Mouse (Mus musculus) lung, postnatal 36 days (tissue): ENCODE results near the gene 4930556J24Rik.
"Not testable (repeated sequence)": the region's sequence is repeated elsewhere in the genome, so short reads cannot be mapped to it uniquely, and the experiment has no call there.

ENCODE experiments used
- DNase-seq: peaks from one replicate; pipeline ENCODE4 v3.0.0; 2022; ENCODE audit warnings: mixed read lengths

4930556J24Rik gene

DNA sequence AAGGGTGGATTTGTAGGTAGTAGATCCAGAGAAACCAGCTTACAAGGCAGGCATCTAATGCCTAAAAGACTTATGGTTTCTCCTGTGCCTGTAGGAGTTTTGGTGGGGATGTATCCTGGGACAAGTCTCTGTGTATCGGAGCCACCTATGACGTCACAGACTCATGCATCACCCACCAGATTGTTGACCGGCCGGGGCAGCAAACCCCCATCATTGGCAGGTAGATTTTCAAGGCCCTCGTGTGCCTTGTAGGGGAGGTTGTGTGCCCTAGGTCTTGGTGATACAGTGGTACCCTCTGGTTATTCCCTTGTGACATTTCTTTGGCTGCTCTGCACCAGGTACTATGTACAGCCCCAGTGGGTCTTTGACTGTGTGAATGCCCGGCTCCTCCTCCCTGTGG lies at the start of gene 4930556J24Rik:
Gene 4930556J24Rik (minus strand): TSS at position 101 of the 400 bp plus-strand sequence.
- DNase-seq, result no peak

DNA sequence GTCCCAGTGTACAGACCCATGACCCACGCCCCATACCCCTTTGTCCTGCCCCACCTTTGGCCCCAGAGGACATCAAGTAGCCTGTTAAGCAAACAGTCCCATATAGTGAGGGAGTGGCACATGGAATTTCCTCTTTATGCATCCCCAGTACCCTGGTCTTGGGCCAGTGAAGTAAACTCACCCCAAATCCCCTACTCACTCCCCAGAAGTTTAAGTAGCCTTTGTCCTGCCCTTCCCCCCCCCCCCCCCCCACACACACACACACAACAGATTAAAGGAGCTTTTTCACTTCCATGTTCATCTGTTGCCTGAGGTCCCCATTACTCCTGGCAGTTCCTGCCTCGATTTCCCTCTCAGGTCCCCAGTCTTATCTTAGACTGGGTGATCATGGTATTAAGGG lies 46.7 kb upstream of the 4930556J24Rik start:
- no peak for DNase-seq

DNA sequence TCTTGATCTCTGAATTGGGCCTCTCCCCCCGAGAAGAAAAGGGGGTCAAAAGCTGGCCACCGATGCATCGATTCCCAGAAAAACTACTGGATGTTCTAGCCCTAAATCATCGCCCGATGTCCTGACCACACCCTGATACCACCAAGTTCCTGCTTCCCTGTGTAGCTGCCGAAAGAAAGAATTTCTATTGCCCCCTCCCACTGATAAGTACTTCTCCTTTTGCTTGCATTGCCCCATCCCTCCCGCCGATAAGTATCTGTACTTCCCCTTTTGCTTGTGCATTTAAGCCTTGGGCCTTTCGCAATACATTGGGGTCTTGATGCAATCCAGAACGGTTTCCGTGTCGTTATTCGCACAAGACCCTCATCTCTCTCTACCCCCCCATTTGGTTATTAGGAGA lies 45.5 kb upstream of the 4930556J24Rik start:
- not testable (repeated sequence) for DNase-seq

DNA sequence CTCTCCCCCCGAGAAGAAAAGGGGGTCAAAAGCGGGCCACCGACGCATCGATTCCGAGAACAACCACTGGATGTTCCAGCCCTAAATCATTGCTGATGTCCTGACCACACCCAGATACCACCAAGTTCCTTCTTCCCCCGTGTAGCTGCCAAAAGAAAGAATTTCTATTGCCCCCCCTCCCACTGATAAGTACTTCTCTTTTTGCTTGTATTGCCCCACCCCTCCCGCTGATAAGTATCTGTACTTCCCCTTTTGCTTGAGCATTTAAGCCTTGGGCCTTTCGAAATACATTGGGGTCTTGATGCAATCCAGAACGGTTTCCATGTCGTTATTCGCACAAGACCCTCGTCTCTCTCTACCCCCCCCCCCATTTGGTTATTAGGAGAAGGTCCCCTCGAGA lies 39.2 kb upstream of the 4930556J24Rik start:
- not testable (repeated sequence) for DNase-seq

- no peak for DNase-seq
These were observed 36.0 kb upstream of the 4930556J24Rik start for GRCm38 (mm10) chr11:4012616-4013015.

GRCm38 (mm10) chr11:4006462-4006861 lies 29.9 kb upstream of the 4930556J24Rik start:
- no peak for DNase-seq

DNA sequence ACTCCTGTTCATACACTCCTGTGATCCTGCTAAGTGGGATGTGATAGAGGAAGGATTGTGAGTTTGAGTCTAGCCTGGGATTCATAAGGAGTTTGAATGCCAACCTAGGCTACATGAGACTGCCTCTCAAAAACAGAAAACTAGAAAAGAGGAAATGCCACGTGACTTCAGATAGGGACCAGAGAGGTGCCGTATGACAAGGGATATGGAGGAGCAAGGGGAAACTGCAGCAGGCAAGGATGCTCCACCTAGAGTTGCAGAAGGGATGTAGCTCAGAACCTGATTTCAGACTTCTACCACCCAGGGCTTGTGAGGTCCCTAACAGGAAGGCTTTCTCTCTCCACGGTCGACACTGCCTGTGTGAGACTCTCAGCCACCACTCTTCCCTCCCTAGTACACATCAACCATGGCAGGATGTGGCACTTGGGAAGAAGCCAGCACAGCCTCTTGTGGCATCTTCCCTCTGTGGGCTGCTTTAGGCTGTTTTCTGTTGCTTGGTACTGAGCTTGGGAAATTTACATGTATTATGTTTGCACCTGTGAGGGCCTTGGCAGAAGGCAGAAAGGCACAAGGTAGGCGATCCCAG lies 28.7 kb upstream of the 4930556J24Rik start:
- no peak for DNase-seq

DNA sequence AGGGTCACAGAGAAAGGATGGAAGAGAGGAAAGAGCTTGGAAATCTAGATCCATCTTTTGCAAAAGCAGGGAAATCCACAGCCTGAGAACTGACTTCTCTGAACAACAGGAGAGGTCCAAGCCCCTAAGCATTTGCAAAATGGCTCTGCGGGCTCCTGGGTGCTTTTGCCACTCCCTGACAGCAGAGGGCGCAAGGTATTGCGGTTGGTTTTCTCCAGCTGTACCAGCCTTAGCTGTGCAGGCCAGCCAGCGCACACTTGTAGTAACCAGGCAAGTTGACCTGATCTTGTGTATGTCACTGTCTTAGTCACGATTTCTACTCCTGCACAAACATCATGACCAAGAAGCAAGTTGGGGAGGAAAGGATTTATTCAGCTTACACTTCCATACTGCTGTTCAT lies 25.0 kb upstream of the 4930556J24Rik start:
- peak; percentile 76 for DNase-seq

DNA sequence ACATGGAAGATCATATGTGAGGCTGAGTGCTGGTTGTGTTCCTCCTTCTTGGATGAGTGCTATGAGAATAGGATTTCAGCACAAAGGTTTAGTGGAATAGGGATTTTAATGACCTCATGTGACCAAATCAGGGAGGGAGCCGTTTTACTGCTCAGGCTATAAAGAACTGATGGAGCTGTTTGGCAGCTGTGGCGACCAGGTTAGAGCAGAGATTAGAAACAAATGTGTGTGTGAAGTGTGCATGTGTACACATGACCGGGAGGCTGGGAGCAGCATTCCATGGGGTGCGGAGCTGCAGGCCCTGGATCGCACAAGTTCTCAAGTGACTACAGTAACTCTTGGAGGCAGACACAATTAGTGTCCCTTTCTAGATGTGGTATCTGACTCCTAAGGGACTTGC lies 23.0 kb upstream of the 4930556J24Rik start:
- no peak for DNase-seq

DNA sequence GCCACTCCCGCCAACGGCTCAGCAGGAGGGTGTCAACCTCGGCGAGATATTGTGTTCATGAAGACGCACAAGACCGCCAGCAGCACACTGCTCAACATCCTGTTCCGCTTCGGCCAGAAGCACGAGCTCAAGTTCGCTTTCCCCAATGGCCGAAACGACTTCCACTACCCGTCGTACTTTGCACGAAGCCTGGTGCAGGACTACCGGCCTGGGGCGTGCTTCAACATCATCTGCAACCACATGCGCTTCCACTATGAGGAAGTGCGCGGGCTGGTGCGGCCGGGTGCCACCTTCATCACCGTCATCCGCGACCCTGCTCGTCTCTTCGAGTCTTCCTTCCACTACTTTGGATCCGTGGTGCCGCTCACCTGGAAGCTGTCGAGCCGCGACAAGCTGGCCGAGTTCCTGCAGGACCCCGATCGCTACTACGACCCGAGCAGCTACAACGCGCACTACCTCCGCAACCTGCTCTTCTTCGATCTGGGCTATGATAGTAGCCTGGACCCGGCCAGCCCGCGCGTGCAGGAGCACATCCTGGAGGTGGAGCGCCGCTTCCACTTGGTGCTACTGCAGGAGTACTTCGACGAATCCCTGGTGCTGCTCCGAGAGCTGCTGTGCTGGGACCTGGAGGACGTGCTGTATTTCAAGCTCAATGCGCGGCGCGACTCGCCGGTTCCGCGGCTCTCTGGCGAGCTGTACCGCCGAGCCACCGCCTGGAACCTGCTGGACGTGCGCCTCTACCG lies 21.6 kb upstream of the 4930556J24Rik start:
- no peak for DNase-seq

DNA sequence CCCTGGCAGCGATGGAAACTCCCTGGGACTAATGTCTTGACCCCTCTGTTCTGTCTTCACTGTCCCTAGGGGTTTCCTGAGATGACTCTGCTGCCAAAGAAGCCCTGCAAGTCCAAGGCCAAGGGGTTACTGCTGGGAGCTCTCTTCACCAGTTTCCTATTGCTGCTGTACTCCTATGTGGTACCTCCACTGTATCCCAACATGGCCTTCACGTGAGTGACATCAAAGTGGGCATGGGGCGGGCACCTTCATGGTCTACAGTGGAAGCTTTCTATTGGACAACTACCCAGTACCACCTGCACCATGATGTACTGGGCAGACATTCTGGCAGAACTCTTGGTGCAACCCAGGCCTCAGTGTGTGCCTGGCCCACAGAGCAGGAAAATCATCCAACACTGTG lies 20.3 kb upstream of the 4930556J24Rik start:
- DNase-seq, result no peak

DNA sequence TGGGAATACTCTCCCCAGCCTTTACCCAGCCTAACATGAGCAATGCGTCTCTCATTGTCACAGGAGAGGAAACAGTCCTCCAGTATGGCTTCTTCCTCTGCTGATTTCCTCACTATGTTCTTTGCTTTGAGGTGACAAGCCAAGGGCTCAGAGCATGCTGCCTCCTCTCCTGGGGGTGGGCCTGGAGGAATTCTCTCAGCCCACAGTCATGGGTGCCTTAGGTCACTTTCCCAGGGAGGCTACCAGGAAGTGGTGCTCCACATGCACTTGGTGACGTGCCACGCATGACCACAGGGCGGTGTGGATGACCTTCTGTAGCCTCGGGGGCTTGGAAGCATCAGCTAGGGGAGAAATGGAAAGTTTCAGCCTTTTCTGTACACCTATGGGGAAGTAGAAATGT lies 18.9 kb upstream of the 4930556J24Rik start:
- DNase-seq, result no peak

- DNase-seq, result no peak
These were observed 17.3 kb upstream of the 4930556J24Rik start for GRCm38 (mm10) chr11:3993914-3994313.

GRCm38 (mm10) chr11:3993132-3993531 lies 16.6 kb upstream of the 4930556J24Rik start:
- no peak for DNase-seq

DNA sequence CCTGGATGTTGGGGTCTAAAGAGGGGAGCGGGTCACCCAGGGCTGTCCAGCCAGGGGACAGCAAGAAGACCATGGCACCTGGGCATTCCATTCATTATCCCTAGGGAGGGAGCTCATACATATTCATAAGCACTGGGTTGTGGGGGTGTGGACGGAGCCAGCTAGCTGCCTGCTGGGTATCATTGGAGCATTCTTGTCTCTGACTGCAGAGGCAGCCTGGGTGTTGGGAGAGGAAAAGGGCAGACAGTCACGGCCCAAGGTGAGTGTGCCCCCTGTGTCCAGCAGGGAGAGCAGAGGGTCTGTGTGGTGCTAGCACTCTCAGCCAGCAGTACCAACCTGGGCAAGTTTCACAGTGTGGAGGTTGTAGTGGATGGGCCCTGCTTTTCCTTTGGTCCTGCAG lies 13.2 kb upstream of the 4930556J24Rik start:
- DNase-seq, result no peak

DNA sequence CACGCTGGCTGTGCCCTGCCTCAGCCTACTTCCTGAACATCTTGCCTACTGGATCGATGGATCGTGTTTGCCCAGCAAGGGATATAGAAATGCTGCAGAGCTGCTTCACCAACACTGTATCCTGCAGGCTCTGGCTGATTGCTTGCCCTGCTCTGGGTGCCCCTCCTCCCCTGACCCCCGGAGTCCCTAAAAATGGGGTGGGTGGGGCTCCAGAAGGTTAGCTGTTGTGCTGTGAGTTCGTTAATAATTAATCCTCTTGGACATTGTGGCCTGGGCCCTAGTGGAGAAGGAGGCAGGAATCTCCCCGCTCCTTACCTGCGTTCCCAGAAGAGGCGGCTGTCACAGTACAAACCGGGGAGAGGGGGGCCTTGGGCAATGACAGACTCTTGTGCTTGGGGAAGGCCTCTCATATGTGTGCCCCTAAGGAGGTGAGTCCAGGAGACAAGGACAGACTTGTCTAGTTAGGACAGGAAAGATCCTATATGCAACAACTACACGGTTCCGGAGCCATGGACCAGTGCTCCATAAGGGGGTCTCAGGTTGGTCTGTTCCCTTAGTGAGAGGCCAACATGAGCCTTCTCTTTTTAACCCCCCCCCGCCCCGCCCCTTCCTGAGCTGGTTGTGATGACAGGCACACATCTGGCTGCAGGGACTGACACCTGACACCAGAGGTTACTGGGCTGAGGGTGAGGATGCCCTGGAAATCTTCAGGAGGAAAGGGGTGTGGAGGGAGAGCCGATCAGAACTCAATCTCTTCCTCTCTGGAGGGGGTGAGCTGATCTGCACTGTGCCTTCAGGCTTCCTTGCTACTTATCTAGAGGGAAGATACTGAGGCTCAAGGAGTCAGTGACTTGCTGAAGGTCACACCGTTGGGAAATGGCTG lies 7.5 kb upstream of the 4930556J24Rik start:
- DNase-seq, result peak; percentile 65

GRCm38 (mm10) chr11:3983291-3983862 lies 6.8 kb upstream of the 4930556J24Rik start, which contains the start of gene Gal3st1:
Gene Gal3st1, plus strand, starts transcription at chr11:3983636.
- DNase-seq, result peak; percentile 49

DNA sequence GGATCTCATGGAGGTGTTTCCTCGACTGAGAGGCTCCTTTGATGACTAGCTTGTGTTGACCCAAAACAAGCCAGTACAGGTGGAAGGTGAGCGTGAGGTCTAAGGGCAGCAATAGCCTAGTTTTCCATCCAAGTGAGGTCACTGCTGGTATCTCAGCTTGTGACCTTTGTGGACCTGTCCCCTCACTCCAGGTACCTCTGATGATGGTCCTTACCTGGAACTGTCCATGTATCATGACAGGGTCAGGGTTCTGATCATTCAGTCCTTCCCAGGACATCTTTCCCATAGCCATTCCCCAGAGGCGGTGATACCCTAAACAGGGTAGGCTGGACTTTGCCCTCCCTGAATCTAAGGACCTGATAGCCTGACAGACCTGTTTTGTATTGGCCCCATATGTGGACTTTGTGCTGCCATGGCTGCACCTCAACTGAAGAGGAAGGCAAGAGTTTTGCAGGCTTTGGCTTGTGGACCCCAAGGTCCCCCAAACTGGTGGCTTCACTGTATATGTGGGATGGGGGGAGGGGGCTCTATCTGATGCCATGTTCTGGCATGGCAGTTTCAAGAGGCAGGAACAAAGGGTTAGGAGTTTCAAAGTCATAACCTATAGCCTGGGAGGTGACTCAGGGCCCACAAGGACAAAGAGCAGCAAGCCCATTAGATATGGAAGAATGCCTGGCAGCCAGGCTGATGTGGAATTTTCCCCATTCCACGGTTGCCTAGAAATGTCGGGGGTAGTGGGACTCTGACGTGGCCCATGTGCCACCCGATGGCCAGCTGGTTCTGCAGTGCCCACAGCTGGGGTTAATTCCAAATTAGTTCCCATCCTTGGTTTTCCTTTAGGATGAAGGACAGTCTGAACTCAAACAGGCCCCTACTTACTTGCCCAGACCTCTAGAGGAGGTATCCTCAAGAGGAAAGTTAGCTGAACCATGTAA lies 6.0 kb upstream of the 4930556J24Rik start:
- DNase-seq, result no peak

GRCm38 (mm10) chr11:3981536-3981935 lies 5.0 kb upstream of the 4930556J24Rik start:
- no peak for DNase-seq

DNA sequence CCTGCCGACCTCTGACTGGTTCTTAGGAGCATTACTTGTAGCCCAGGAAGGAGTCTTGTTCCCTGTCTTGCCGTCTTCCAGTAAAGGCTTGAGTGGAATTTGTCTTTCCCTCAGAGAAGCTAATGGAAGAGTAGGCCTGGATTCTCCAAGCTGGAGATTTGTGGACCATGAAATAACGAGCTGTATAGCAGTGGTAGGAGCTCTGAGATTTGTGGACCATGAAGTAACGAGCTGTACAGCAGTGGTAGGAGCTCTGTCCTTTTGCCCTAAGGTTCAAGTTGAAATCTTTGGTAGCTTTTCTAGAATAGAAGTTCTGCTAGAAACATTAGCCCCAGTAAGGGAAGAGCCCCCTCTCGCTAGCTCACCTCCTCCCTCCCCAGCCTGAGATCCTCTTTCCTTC lies 1.8 kb upstream of the 4930556J24Rik start:
- DNase-seq, result no peak

GRCm38 (mm10) chr11:3974311-3974710 lies 2.3 kb downstream of the 4930556J24Rik start:
- no peak for DNase-seq

GRCm38 (mm10) chr11:3973081-3973480 lies 3.5 kb downstream of the 4930556J24Rik start:
- no peak for DNase-seq
